Mouse (Mus musculus) frontal cortex, postnatal 14 days (tissue): ENCODE measurements around the gene Smarca2.
A peak's percentile ranks its signal among the peaks of the same experiment; 100 is the strongest.
"Not testable (repeated sequence)": the region's sequence is repeated elsewhere in the genome, so short reads cannot be mapped to it uniquely, and the experiment has no call there.

ENCODE experiments used
- DNase-seq, 2 experiments: peaks; one replicate each; pipeline ENCODE4 v3.0.0; 2022; ENCODE audit warnings: low spot score in 2 of 2

Smarca2 gene

GRCm38 (mm10) chr19:26616271-26616670, 11.4 kb downstream of the Smarca2 start:
- no peak for DNase-seq

DNA sequence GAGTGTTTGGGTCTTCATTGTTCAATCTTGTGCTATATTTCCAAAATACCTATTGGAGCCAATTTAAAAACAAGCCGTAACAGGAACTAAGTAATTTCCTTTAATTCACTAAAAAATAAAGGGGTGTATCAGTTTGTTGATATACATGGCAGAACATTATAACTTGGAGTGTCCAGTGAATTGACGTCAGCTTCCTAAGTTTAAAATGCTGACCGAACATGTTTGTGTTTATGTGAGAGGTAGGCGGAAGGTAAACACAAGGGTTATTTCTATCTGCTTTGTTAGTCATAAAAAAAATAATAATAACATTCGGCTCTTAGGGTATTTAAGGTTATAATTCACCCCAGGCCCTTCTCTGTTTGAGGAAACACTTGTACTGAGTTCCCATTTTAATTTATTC, 12.4 kb downstream of the Smarca2 start:
- no peak for DNase-seq

- peak in 1 of 2 experiments; percentile 31 for DNase-seq
Observed at GRCm38 (mm10) chr19:26630712-26631235, 25.9 kb downstream of the Smarca2 start.

DNA sequence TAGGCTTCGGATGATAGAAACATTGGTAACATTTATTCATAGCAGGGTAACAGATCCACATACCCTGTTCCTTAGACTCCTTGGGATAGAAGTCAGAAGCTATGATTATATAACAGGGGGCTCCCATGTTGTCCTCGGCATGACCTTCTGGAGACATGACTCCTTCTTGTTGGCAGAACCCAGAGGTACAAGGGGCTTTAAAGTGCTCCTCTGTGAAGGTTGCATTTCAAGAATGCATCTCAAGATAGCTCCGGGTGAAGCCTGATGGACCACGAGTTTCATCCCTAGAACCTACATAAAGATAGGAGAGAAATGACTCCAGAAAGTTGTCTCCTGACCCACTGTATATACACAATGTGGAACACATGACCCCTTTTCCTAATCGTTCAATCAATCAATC, 27.4 kb downstream of the Smarca2 start:
- no peak for DNase-seq

- DNase-seq, result no peak
Observed at GRCm38 (mm10) chr19:26640556-26640955, 35.7 kb downstream of the Smarca2 start.

- DNase-seq, result no peak
Observed at GRCm38 (mm10) chr19:26641269-26641668, 36.4 kb downstream of the Smarca2 start.

DNA sequence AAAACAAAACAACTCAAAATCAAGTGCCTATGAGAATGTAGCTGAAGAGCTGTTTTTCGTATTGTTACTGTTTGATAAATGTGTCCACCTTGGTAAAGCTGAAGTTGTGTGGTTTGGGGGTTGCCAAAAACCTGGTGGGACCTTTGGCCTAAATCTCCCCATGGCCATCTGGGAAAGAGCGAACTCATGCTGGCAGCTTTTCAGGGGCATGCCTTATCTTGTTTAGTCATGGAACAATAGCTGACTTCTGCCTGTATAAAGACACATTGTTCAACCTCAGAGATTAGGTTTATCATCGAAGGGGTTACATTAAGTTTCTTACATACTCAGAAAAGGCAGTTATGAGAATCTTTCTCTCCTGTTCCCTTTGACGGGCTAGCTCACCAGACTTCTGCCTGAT, 38.2 kb downstream of the Smarca2 start:
- no peak for DNase-seq

DNA sequence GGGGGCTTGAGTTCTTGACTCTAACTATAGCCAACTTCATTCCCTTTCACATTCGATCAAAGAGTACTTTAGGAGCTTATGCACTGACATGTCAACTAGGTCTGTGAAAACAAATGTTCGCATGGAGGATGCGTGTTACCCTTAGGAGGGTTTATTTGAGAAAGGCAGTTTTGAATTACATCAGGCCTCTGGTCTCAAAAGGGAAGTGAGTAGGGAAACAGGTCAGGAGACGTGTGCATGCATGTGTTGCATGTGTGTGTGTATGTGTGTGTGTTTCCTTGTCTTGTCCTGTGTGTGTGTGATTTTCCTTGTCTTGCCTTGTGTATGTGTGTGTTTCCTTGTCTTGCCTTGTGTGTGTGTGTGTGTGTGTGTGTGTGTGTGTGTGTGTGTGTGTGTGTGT, 39.1 kb downstream of the Smarca2 start:
- no peak for DNase-seq

DNA sequence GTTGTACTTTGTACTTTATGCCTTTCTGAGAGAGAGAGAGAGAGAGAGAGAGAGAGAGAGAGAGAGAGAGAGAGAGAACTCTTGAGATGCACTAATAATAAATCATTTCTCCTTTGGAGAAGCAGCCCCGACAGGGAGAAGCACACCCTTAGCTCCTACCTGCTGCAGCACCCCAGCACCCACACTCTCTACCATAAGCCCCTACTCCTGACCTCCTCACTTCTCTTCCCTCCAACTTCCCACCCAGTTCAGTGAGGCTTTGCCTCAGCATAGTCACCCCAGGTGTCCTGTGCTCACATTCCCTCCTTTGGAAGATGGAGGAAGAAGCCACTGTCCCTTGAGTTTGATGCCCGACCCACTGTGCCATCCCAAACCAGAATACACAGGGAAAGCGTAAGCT, 40.2 kb downstream of the Smarca2 start:
- no peak for DNase-seq

GRCm38 (mm10) chr19:26646128-26646527, 41.3 kb downstream of the Smarca2 start:
- DNase-seq, result no peak

DNA sequence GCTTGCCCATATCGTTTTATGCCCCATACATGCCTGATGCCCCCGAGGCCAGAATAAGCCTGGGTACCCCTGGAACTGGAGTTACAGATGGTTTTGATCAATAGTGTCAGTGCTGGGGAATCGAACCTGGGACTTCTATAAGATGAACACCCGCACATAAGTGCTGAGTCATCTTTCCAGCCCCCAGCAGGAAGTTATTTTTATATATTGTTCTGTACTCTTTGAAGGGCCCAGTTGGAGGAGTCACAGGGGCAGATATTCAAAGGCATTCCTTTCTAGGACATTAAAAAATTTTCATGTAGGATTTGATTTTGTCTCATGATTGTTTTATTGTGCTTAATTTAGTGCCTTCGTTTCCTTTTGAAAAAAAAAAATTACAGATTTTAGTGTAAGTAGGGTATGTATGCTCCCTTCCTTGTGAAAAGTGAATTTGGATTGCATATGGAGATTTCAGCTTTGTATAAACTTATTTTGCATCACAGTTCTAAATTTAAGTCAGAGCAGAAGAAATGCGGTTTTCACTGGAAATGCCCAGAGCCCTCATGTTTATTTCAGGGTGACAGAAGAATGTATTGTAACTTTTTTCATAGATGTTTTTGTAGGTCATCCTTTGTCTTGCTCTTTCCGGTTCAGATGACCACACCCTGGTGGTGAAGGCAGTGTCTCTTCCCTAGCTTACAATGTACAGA, 45.9 kb downstream of the Smarca2 start:
- no peak for DNase-seq

- DNase-seq, result no peak
Observed at GRCm38 (mm10) chr19:26658324-26658723, 53.5 kb downstream of the Smarca2 start.

- no peak for DNase-seq
Observed at GRCm38 (mm10) chr19:26659976-26660375, 55.1 kb downstream of the Smarca2 start.

DNA sequence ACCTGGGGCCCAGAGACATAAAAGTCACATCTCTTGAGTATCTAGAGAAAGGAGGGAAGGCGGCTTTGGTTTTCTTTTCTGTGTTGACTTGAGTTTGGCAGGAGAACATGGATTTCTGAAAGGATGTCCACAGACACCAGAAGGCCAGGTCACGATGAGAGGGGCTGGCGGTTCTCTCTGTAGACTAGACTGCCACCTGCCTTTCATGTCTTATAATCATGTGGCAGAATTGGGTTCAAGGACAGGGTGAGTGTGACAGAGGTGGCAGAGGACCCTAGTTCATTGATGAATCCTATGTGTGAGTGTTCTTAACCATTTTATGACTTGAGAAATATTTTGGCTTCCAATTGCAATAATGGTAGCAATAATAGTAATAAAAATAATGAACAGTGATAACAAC, 56.3 kb downstream of the Smarca2 start:
- DNase-seq, result no peak

DNA sequence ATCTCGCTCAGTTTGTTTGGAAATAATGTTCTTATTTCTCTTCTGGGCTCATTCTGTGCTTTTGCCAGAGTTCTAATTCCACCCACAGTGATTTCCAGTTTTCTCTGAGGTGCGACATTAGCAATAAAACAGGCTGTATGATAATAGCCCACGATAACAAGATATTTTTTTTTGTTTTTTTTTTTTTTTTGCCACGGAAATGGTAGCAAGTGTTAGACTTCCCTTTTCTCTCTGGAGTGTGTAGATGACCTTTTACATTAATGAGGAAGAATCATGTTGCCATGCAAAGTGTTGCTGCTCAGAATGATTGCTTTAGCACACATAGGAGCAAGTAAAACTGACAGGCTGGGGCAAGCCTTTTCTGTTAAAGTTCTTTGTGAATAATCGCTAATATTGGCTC, 61.5 kb downstream of the Smarca2 start:
- DNase-seq, result no peak

GRCm38 (mm10) chr19:26670089-26670488, 65.2 kb downstream of the Smarca2 start:
- DNase-seq, result no peak

- not testable (repeated sequence) for DNase-seq
Observed at GRCm38 (mm10) chr19:26671413-26671812, 66.6 kb downstream of the Smarca2 start.

DNA sequence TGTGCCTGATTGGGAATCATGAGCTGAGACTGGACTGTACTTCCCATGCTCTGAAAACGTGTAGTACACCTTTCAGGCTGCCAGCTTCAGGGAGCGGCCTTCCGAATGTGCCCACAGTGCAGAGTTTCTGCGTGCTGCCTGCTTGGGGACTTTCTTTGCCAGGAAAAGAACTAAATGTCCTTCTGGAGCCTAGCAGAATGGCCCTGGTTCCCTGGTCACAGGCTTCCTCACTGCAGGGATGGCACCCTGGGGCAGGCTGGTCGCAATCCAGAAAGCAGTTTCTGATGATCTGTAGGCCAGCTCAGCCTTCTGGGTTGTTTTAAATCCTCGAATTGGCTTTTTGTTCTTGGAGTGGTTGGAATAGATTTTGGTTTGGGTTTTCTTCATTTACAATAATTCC, 71.1 kb downstream of the Smarca2 start:
- DNase-seq, result no peak

DNA sequence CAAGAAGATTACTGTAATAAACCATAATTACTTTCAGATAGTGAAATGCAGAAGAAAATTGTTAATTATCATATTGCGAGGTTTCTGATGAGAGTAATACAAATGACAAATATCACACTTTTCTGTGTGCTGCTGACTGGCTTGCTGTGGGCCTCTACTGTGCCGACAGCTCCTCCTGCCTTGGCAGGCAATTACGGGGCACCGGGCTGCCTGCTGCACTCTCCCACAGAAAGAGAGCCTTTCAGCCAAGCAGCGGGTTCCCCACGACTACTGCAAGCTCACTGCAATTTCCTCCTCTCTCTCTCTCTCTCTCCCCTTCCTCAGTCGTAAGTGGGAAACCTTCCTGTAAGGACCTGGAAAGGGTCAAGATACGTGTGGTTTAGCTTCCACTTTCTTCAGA, 73.7 kb downstream of the Smarca2 start:
- DNase-seq, result no peak

DNA sequence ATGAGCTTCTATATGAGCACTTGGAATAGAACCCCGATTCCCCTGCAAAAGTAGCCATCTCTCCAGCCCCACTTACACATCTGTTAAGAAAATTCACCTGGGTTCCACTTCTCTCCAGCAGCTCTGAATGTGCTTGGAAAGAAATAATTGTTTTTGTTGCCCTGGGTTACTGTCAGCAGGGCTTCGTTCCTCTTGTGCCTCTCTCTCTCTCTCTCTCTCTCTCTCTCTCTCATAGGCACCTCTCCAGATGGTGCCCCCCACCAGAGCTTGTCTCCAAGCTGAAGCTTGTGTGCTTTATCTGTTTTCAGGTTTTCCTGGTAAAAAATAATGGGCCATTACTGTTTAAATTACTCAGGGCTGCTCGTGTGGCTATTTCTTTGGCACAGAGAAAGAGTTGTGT, 74.8 kb downstream of the Smarca2 start:
- no peak for DNase-seq

- no peak for DNase-seq
Observed at GRCm38 (mm10) chr19:26681549-26681948, 76.7 kb downstream of the Smarca2 start.

DNA sequence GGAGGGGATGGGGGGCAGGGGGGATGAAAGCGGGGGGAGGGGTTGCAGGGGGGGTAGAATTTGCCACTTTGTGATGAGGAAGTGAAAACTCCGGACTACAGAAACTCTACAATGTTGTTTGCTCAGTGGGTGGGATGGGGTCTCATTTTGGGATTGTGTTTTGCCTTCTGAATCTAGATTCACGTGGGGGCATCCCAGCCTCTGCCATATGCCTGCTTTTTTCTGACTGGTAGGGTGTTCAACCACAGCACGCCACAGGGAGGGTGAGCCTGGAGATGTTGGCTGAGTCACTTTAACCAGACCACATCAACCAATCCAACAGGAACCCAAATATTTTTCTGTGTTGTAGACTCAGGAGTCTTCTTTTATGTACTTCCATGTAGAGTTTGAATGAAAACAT, 77.3 kb downstream of the Smarca2 start:
- no peak for DNase-seq

- no peak for DNase-seq
Observed at GRCm38 (mm10) chr19:26682731-26683130, 77.9 kb downstream of the Smarca2 start.

- DNase-seq, result no peak
Observed at GRCm38 (mm10) chr19:26683731-26684130, 78.9 kb downstream of the Smarca2 start.
